Mouse (Mus musculus) urinary bladder, adult 18-20 months (tissue): ENCODE measurements around the gene Samd15.

Experiments
- DNase-seq, 2 experiments: peaks; one replicate each; pipeline ENCODE4 v3.0.0; 2022; ENCODE audit warnings: low spot score in 2 of 2, mixed read lengths in 2 of 2

Samd15 gene

GRCm38 (mm10) chr12:87230379-87230895, 30.9 kb downstream of the Samd15 start:
- no peak for DNase-seq

- DNase-seq = no peak
Observed at GRCm38 (mm10) chr12:87236882-87237483, 37.5 kb downstream of the Samd15 start.

- DNase-seq = no peak
Observed at GRCm38 (mm10) chr12:87238632-87239031, 39.1 kb downstream of the Samd15 start, which contains the start of gene Noxred1. Gene Noxred1, minus strand, starts transcription at chr12:87238732.

- no peak for DNase-seq
Observed at GRCm38 (mm10) chr12:87250161-87250560, 50.6 kb downstream of the Samd15 start.

- no peak for DNase-seq
Observed at GRCm38 (mm10) chr12:87253878-87254277, 54.4 kb downstream of the Samd15 start.

GRCm38 (mm10) chr12:87256629-87257028, 57.1 kb downstream of the Samd15 start:
- no peak for DNase-seq

- no peak for DNase-seq
Observed at GRCm38 (mm10) chr12:87260562-87260961, 61.0 kb downstream of the Samd15 start.
